Comparison of ENCODE assay signal across 8 mouse cellular contexts in the genomic region with DNA sequence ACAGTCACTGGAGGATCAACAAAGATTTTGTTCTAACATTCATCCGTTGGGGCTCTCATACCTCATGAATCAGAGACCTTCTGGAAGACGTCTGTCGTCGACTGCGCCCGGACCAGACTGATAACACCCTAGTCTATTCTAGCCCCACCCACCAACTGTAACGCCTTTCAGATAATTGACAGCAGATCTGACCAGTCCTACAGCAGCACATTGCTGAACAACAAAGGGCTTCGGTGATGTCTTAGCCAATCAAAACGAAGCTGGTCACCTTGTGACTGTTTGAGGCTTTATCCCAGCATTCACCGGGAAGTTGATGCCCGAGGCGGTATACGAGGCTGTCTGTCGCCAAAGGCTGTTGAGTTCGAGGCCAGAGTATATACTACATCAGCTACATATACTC. TPM values are rescaled to one million over a fixed set of nuclear protein-coding genes. Genes with fewer than 3 reads are reported as not detected.
DNase-seq lines count a peak whose midpoint lies in the region; ATAC-seq lines count a peak whose summit lies in the region.

A gene (minus strand): TSS at position 119 of the 400 bp plus-strand sequence.

- no peak within 1 kb of the TSS for H3K9ac ChIP-seq in heart, embryonic 11.5 days (ENCODE audit: low read depth, low read length)
- H3K9ac ChIP-seq in midbrain, embryonic 16.5 days (ENCODE audit: low read depth, low read length): no peak within 1 kb of the TSS

- H3K4me2 ChIP-seq in heart, embryonic 11.5 days: peak within 1 kb of the TSS; percentile 16
- H3K4me2 ChIP-seq in midbrain, embryonic 16.5 days (ENCODE audit: low read length): no peak within 1 kb of the TSS

- H3K36me3 ChIP-seq in heart, embryonic 11.5 days (ENCODE audit: control insufficient read depth, insufficient read depth, low read length): no peaks in the 10 kb centered on the region
- H3K36me3 ChIP-seq in midbrain, embryonic 16.5 days (ENCODE audit: control insufficient read depth, insufficient read depth, low read length): no peaks in the 10 kb centered on the region

- DNase-seq in layer of hippocampus, adult 8-10 months (ENCODE audit: low spot score in 2 of 2): no peak
- no peak for DNase-seq in layer of hippocampus, adult 9-11 months
- DNase-seq in c-Kit-negative CD71-positive TER-119-positive erythroid progenitor cells, embryonic 14.5 days (ENCODE audit: low read depth, low spot score): peak; percentile 66
- DNase-seq in left cerebral cortex, adult 8-10 months (ENCODE audit: low spot score in 2 of 2): no peak
- no peak for DNase-seq in urinary bladder, postnatal 25 days (ENCODE audit: low spot score)
- DNase-seq in ovary, postnatal 10 days (ENCODE audit: low spot score): no peak

- H3K27me3 ChIP-seq in heart, embryonic 11.5 days (ENCODE audit: control insufficient read depth, insufficient read depth, low read length): no peaks in the 10 kb centered on the region
- H3K27me3 ChIP-seq in midbrain, embryonic 16.5 days (ENCODE audit: control insufficient read depth, insufficient read depth, low read depth, low read length): no peaks in the 10 kb centered on the region

- H3K4me3 ChIP-seq in heart, embryonic 11.5 days (ENCODE audit: low read depth, low read length): no peak within 1 kb of the TSS
- H3K4me3 ChIP-seq in midbrain, embryonic 16.5 days (ENCODE audit: low read depth, low read length): no peak within 1 kb of the TSS

- ATAC-seq in heart, embryonic 11.5 days (replicated peaks; ENCODE audit: insufficient number of reproducible peaks, low FRiP score, low TSS enrichment): peak; percentile 76
- no peak for ATAC-seq in midbrain, embryonic 16.5 days

- 56% methylated on average over 15 of the region's 15 CpGs for WGBS in heart, embryonic 11.5 days (ENCODE audit: insufficient replicate concordance)
- WGBS in midbrain, embryonic 16.5 days: 87% methylated on average over 15 of the region's 15 CpGs

- H3K9me3 ChIP-seq in heart, embryonic 11.5 days (replicated peaks; ENCODE audit: control insufficient read depth, low read length): no peaks in the 10 kb centered on the region
- no peaks in the 10 kb centered on the region for H3K9me3 ChIP-seq in midbrain, embryonic 16.5 days (replicated peaks; ENCODE audit: control insufficient read depth, low read length, poor library complexity, severe bottlenecking)

- H3K4me1 ChIP-seq in heart, embryonic 11.5 days (ENCODE audit: control insufficient read depth, insufficient read depth, low read length): no peaks in the 10 kb centered on the region
- H3K4me1 ChIP-seq in midbrain, embryonic 16.5 days (ENCODE audit: control insufficient read depth, insufficient read depth, low read length): no peaks in the 10 kb centered on the region

- H3K27ac ChIP-seq in heart, embryonic 11.5 days (ENCODE audit: low read depth, low read length): no peak within 1 kb of the TSS
- H3K27ac ChIP-seq in midbrain, embryonic 16.5 days (ENCODE audit: low read length): no peak within 1 kb of the TSS

RNA-seq across cellular contexts. Expression of the gene that starts here (rescaled TPM):
- total RNA-seq in layer of hippocampus, adult 8-10 months (2022): 10 to 100 TPM; 31.2 to 36.7 (median 34.2) TPM
- 31.7 and 37.2 TPM in 2 replicates for polyA plus RNA-seq in heart, embryonic 11.5 days (2014; fragmentation: Nextera tagmentation; extraction: Ambion mirVana)
- 10 to 100 TPM; 35.5 to 40.3 (median 36.4) TPM for total RNA-seq in left cerebral cortex, adult 8-10 months (2022)
- 17.2 and 17.4 TPM in 2 replicates for polyA plus RNA-seq in midbrain, embryonic 16.5 days (2015; fragmentation: Nextera tagmentation; extraction: Ambion mirVana)
